Mouse (Mus musculus): Measurements from ENCODE around the gene Asic4.

Gene Asic4

GRCm38 (mm10) chr1:75504256-75505045, 54.2 kb downstream of the Asic4 start:
- DNase-seq: no peak

- DNase-seq: peak; percentile 48 to 66
These were observed 55.1 kb downstream of the Asic4 start for GRCm38 (mm10) chr1:75505159-75505955.

GRCm38 (mm10) chr1:75505956-75506831, 56.0 kb downstream of the Asic4 start, which contains the start of gene Obsl1:
Gene Obsl1, minus strand, starts transcription at chr1:75506452.
- peak; percentile 18 to 44 for DNase-seq

- DNase-seq: no peak
These were observed 56.8 kb downstream of the Asic4 start, which contains the start of gene Inha for GRCm38 (mm10) chr1:75507006-75507405. Gene Inha, plus strand, starts transcription at chr1:75507077.

- DNase-seq: no peak
These were observed 59.4 kb downstream of the Asic4 start for GRCm38 (mm10) chr1:75509586-75509985.

- no peak for DNase-seq
These were observed 59.9 kb downstream of the Asic4 start for GRCm38 (mm10) chr1:75510154-75510553.

GRCm38 (mm10) chr1:75511437-75512210, 61.4 kb downstream of the Asic4 start:
- no peak for DNase-seq

GRCm38 (mm10) chr1:75512550-75512949, 62.3 kb downstream of the Asic4 start:
- DNase-seq: no peak

GRCm38 (mm10) chr1:75516703-75517380, 66.6 kb downstream of the Asic4 start:
- no peak for DNase-seq

GRCm38 (mm10) chr1:75517984-75518383, 67.7 kb downstream of the Asic4 start:
- DNase-seq: no peak

GRCm38 (mm10) chr1:75518427-75518826, 68.2 kb downstream of the Asic4 start:
- DNase-seq: no peak

- no peak for DNase-seq
These were observed 69.3 kb downstream of the Asic4 start for GRCm38 (mm10) chr1:75519576-75519975.

- DNase-seq: peak; percentile 89 to 90
These were observed 71.2 kb downstream of the Asic4 start, which contains the start of gene Stk11ip for GRCm38 (mm10) chr1:75521321-75522031. Gene Stk11ip, plus strand, starts transcription at chr1:75521529.
